Mouse (Mus musculus) heart, postnatal 14 days (tissue): ENCODE results near the gene Evi5l. TPM values are rescaled to one million over a fixed set of nuclear protein-coding genes. Genes with fewer than 3 reads are reported as not detected.

Experiments
- DNase-seq, 2 experiments: peaks; one replicate each; pipeline ENCODE4 v3.0.0; 2021 to 2022
- intact Hi-C: fragments of 180-260 bp; cut with DNase I; formaldehyde crosslinking; loops from one replicate; pipeline ENCODE4 v1.15.1; 2025
- total RNA-seq, 2 experiments: library from RNA; stranded (reverse); gene quantifications; 2 replicates each; pipeline ENCODE4 v1.2.3; 2021

Evi5l gene
- total RNA-seq, 2 experiments from 2014 or later = 22.2 to 24.5 TPM

GRCm38 (mm10) chr8:4192807-4193587 lies 26.6 kb downstream of the Evi5l start:
- DNase-seq = peak; percentile 88 to 92
- intact Hi-C loops = loop anchor here (5.0 to 10.0 kb wide), 4 partner anchors 44 to 182 kb away; partner anchors contain the start of genes Gm49320, Map2k7 and Snapc2

- no peak for DNase-seq
- intact Hi-C loops = loop anchor here (5.0 to 10.0 kb wide), 4 partner anchors 44 to 181 kb away; partner anchors contain the start of genes Gm49320, Map2k7 and Snapc2
These were observed 27.2 kb downstream of the Evi5l start for GRCm38 (mm10) chr8:4193588-4193894.

- intact Hi-C loops = no loop called here
- no peak for DNase-seq
These were observed 35.0 kb downstream of the Evi5l start for GRCm38 (mm10) chr8:4201321-4201720.

GRCm38 (mm10) chr8:4205246-4206123 lies 39.1 kb downstream of the Evi5l start:
- intact Hi-C loops = no loop called here
- DNase-seq = no peak

- intact Hi-C loops = no loop called here
- no peak for DNase-seq
These were observed 40.0 kb downstream of the Evi5l start for GRCm38 (mm10) chr8:4206182-4207015.

- no peak for DNase-seq
- intact Hi-C loops = no loop called here
These were observed 40.6 kb downstream of the Evi5l start for GRCm38 (mm10) chr8:4207016-4207350.

- intact Hi-C loops = no loop called here
- no peak for DNase-seq
These were observed 44.7 kb downstream of the Evi5l start for GRCm38 (mm10) chr8:4211097-4211496.

- intact Hi-C loops = no loop called here
- DNase-seq = peak in 1 of 2 experiments; percentile 16
These were observed 46.4 kb downstream of the Evi5l start for GRCm38 (mm10) chr8:4212809-4213209.

- intact Hi-C loops = no loop called here
- peak; percentile 37 to 40 for DNase-seq
These were observed 47.0 kb downstream of the Evi5l start for GRCm38 (mm10) chr8:4213210-4214005.

- intact Hi-C loops = no loop called here
- DNase-seq = peak in 1 of 2 experiments; percentile 40
These were observed 47.9 kb downstream of the Evi5l start for GRCm38 (mm10) chr8:4214006-4214980.

- DNase-seq = no peak
- intact Hi-C loops = no loop called here
These were observed 49.9 kb downstream of the Evi5l start for GRCm38 (mm10) chr8:4216296-4216695.

- no peak for DNase-seq
- intact Hi-C loops = no loop called here
These were observed 50.6 kb downstream of the Evi5l start, which contains the start of gene Prr36 for GRCm38 (mm10) chr8:4216791-4217621. Prr36 (minus strand) TSS chr8:4217459.

- DNase-seq = no peak
- intact Hi-C loops = no loop called here
These were observed 53.2 kb downstream of the Evi5l start for GRCm38 (mm10) chr8:4219617-4220016.

- no peak for DNase-seq
- intact Hi-C loops = no loop called here
These were observed 55.7 kb downstream of the Evi5l start for GRCm38 (mm10) chr8:4222059-4222458.

GRCm38 (mm10) chr8:4226323-4226722 lies 60.0 kb downstream of the Evi5l start:
- no peak for DNase-seq
- intact Hi-C loops = no loop called here

GRCm38 (mm10) chr8:4226739-4227347 lies 60.5 kb downstream of the Evi5l start, which contains the start of gene Lrrc8e:
Lrrc8e (plus strand) TSS chr8:4226827.
- intact Hi-C loops = no loop called here
- DNase-seq = no peak

- intact Hi-C loops = no loop called here
- DNase-seq = no peak
These were observed 61.6 kb downstream of the Evi5l start for GRCm38 (mm10) chr8:4227919-4228318.
